Mouse (Mus musculus): ENCODE results near the gene Gstt2. TPM values are rescaled to one million over a fixed set of nuclear protein-coding genes. Genes with fewer than 3 reads are reported as not detected.

Gstt2 gene
- polyA plus RNA-seq, 1 experiment, result 1.4 TPM

DNA sequence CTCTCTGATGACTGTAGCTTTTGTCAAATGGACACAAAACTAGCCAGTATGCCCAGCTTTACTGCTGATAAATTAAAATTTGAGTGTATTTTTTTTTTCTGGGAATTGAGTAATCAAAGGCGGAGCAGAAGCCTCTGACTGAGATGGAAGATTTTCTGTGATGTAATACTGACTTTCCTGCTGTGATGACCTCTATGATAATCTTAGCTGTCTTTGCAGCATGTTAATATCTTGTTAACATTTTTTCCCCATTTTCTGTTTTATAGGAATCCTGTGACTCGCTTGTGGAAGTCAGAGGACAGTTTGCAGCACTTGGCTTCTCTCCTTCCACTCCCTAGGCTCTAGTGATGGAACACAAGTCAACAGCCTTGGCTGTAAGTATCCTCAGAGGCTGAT is 7.0 kb downstream of the Gstt2 start:
- TF ChIP-seq REST (IDR thresholded peaks at IDR 0.05; ENCODE audit: insufficient read depth, insufficient read length), result no peak
- no peak for TF ChIP-seq POLR2A (IDR thresholded peaks at IDR 0.05; ENCODE audit: insufficient read length, low read depth)
- TF ChIP-seq TCF12 (IDR thresholded peaks at IDR 0.05; ENCODE audit: insufficient read depth, poor library complexity, severe bottlenecking), result no peak
- no peak for TF ChIP-seq MYOG (IDR thresholded peaks at IDR 0.05; ENCODE audit: control insufficient read depth in 1 of 3, insufficient read depth in 1 of 3, insufficient read length in 2 of 3, low read depth in 2 of 3)
- no peak for TF ChIP-seq MYOD1 (IDR thresholded peaks at IDR 0.05; ENCODE audit: control insufficient read depth in 1 of 3, insufficient read length in 2 of 3, low read depth in 2 of 3)
- no peak for TF ChIP-seq USF1 (IDR thresholded peaks at IDR 0.05; ENCODE audit: low read depth)
- TF ChIP-seq POLR2AphosphoS2 (IDR thresholded peaks at IDR 0.05; ENCODE audit: insufficient read length, low read depth), result no peak
- TF ChIP-seq TCF3 (IDR thresholded peaks at IDR 0.05; ENCODE audit: insufficient read length, low read depth), result no peak
- TF ChIP-seq E2F4 (IDR thresholded peaks at IDR 0.05; ENCODE audit: insufficient read depth), result no peak
- no peak for TF ChIP-seq MAX (IDR thresholded peaks at IDR 0.05; ENCODE audit: low read depth)
- H3K4me3 ChIP-seq, result no peak overlapping the region

DNA sequence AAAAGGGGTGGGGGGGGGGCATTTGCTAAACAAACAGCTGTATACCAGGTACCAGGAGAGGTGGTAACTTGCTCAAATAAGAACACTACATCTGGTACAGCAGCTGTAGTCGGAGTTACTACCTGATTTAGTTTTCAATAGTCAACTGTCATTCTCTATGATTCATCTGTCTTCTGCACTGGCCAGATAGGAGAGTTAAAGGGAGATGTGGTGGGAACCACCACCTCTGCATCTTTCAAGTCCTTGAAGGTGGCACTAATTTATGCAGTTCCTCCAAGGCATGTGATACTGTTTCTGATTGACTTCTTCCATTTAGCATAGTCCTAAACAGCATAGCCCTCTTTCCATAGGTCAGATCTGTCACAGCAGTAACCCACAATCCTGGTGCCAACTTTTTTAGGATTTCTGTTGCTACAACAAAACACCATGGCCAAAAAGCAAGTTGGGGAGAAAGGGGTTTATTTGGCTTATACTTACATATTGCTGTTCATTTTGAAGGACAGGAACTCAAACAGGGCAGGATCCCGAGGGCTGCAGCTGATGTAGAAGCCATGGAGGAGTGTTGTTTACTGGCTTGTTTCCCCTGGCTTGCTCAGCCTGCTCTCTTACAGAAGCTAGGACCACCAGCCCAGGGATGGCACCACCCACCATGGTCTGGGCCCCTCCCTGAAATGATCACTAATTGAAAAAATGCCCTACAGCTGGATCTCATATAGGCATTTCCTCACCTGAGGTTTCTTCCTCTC is 7.5 kb downstream of the Gstt2 start:
- H3K79me2 ChIP-seq (ENCODE audit: control insufficient read depth, insufficient read depth), result no peaks in the 10 kb centered on the region
- H3K36me3 ChIP-seq (ENCODE audit: control insufficient read depth, insufficient read depth), result no peaks in the 10 kb centered on the region
- H3K27me3 ChIP-seq (ENCODE audit: control insufficient read depth, insufficient read depth, insufficient read length), result no peaks in the 10 kb centered on the region
- TF ChIP-seq POLR2A (IDR thresholded peaks at IDR 0.05; ENCODE audit: insufficient read length, low read depth) (no peak), USF1 (IDR thresholded peaks at IDR 0.05; ENCODE audit: low read depth) (no peak), POLR2AphosphoS2 (IDR thresholded peaks at IDR 0.05; ENCODE audit: insufficient read length, low read depth) (no peak), SRF (IDR thresholded peaks at IDR 0.05; ENCODE audit: control insufficient read depth, insufficient read length, low read depth) (no peak), MYOG (IDR thresholded peaks at IDR 0.05; ENCODE audit: control insufficient read depth in 1 of 3, insufficient read depth in 1 of 3, insufficient read length in 2 of 3, low read depth in 2 of 3) (no peak), TCF12 (IDR thresholded peaks at IDR 0.05; ENCODE audit: insufficient read depth, poor library complexity, severe bottlenecking) (no peak), CEBPB (IDR thresholded peaks at IDR 0.05; ENCODE audit: insufficient read depth, poor library complexity, severe bottlenecking) (no peak), E2F4 (IDR thresholded peaks at IDR 0.05; ENCODE audit: insufficient read depth) (no peak), TCF3 (IDR thresholded peaks at IDR 0.05; ENCODE audit: insufficient read length, low read depth) (no peak), MYOD1 (IDR thresholded peaks at IDR 0.05; ENCODE audit: control insufficient read depth in 1 of 3, insufficient read length in 2 of 3, low read depth in 2 of 3) (no peak), MAX (IDR thresholded peaks at IDR 0.05; ENCODE audit: low read depth) (no peak), REST (IDR thresholded peaks at IDR 0.05; ENCODE audit: insufficient read depth, insufficient read length) (no peak)
- H3K4me3 ChIP-seq, result no peak overlapping the region
- no peak overlapping the region for H3K4me2 ChIP-seq (ENCODE audit: low read depth)
- H3ac ChIP-seq (ENCODE audit: control insufficient read depth, insufficient read length), result no peak overlapping the region

More for the DNA sequence above, 7.0 kb downstream of the Gstt2 start:
- Histone ChIP-seq H3K79me2 (ENCODE audit: control insufficient read depth, insufficient read depth) (no peaks in the 10 kb centered on the region), H3K36me3 (ENCODE audit: control insufficient read depth, insufficient read depth) (no peaks in the 10 kb centered on the region), H3K27me3 (ENCODE audit: control insufficient read depth, insufficient read depth, insufficient read length) (no peaks in the 10 kb centered on the region), H3ac (ENCODE audit: control insufficient read depth, insufficient read length) (no peak overlapping the region), H3K4me2 (ENCODE audit: low read depth) (no peak overlapping the region)

DNA sequence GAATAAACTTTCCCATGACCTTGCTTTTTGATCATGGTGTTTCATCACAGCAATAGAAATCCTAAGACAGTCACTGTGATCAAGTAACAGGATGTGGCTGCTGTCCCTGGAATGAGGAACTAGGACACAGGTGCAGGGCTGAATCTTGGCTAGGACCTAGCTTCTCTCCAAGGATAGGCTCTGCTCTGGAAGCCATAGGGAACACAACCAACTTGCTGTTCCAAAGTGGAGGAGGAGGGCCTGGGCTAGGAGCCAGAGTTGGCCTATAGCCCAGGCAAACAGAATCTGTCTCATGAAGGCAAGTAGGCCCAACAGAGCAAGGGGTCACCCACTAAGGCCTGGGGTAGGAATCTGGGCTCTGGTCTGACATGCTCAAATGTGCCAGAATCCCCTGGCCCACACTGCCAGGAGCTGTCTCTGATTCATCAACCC is 8.7 kb downstream of the Gstt2 start:
- Histone ChIP-seq H3ac (ENCODE audit: control insufficient read depth, insufficient read length) (no peak overlapping the region), H3K4me2 (ENCODE audit: low read depth) (no peak overlapping the region), H3K36me3 (ENCODE audit: control insufficient read depth, insufficient read depth) (no peaks in the 10 kb centered on the region), H3K27me3 (ENCODE audit: control insufficient read depth, insufficient read depth, insufficient read length) (no peaks in the 10 kb centered on the region), H3K4me3 (no peak overlapping the region), H3K79me2 (ENCODE audit: control insufficient read depth, insufficient read depth) (no peaks in the 10 kb centered on the region)
- no peak for TF ChIP-seq TCF12 (IDR thresholded peaks at IDR 0.05; ENCODE audit: insufficient read depth, poor library complexity, severe bottlenecking)
- no peak for TF ChIP-seq MYOG (IDR thresholded peaks at IDR 0.05; ENCODE audit: control insufficient read depth in 1 of 3, insufficient read depth in 1 of 3, insufficient read length in 2 of 3, low read depth in 2 of 3)
- TF ChIP-seq CEBPB (IDR thresholded peaks at IDR 0.05; ENCODE audit: insufficient read depth, poor library complexity, severe bottlenecking), result 0 out of 2 replicates have a peak, but pooled peaks have one; percentile 3

DNA sequence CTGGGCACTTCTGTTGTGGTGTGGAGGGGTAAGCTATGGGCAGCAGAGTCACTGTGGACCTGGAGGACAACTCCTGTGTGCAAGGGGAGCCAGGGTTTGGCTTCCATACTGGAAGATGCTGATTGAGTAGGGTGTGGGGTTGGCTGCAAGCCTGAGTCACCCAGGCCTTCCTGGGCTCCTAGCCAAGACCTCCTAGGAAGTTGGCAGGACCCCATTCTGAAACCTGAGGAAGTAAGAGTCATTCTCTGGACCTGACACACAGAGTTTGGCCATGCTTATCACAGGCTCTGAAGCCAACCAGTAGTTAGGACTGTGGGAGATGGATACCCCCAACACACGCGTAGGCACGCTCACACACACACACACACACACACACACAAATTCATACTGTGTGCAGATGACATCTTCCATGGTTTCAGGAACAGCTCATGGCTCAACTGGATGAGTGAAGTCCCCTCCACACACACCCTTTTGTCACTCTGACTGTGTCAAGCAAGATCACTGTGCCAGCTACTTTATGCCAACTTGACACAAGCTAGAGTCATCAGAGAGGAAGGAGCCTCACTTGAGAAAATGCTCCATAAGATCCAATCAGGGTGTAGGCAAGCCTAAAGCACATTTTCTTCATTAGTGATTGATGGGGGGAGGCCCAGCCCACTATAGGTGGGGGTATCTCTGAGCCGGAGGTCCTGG is 9.4 kb downstream of the Gstt2 start:
- no peak for TF ChIP-seq POLR2AphosphoS2 (IDR thresholded peaks at IDR 0.05; ENCODE audit: insufficient read length, low read depth)
- no peak for TF ChIP-seq POLR2A (IDR thresholded peaks at IDR 0.05; ENCODE audit: insufficient read length, low read depth)
- Histone ChIP-seq H3K79me2 (ENCODE audit: control insufficient read depth, insufficient read depth) (no peaks in the 10 kb centered on the region), H3K4me2 (ENCODE audit: low read depth) (no peak overlapping the region), H3K36me3 (ENCODE audit: control insufficient read depth, insufficient read depth) (no peaks in the 10 kb centered on the region), H3K4me3 (no peak overlapping the region), H3ac (ENCODE audit: control insufficient read depth, insufficient read length) (no peak overlapping the region), H3K27me3 (ENCODE audit: control insufficient read depth, insufficient read depth, insufficient read length) (no peaks in the 10 kb centered on the region)

DNA sequence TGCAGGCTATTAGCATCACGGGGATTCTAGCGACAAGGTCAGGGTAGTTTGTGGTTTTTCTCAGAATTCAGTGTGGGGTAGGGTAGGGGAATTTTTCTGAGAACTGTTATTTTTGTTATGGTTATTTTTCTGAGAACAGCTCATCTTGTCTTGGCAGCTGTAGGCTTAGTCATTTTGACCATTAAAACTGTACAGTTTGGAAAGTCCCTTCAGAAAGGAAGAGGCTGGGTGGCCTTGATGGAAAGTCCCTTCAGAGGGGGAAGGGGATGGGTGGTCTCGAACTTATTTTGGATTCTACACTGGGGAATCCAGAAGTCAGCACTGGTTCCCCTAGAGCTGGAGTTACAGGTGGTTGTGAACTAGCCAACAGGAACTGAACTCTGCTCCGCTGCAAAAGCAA is 12.7 kb downstream of the Gstt2 start:
- H3K4me2 ChIP-seq (ENCODE audit: low read depth), result no peak overlapping the region

More for the DNA sequence above, 12.7 kb downstream of the Gstt2 start:
- Histone ChIP-seq H3K27me3 (ENCODE audit: control insufficient read depth, insufficient read depth, insufficient read length) (no peaks in the 10 kb centered on the region), H3K4me3 (no peak overlapping the region), H3ac (ENCODE audit: control insufficient read depth, insufficient read length) (no peak overlapping the region), H3K36me3 (ENCODE audit: control insufficient read depth, insufficient read depth) (no peaks in the 10 kb centered on the region), H3K79me2 (ENCODE audit: control insufficient read depth, insufficient read depth) (no peaks in the 10 kb centered on the region)
- no peak for TF ChIP-seq REST (IDR thresholded peaks at IDR 0.05; ENCODE audit: insufficient read depth, insufficient read length)
- no peak for TF ChIP-seq POLR2A (IDR thresholded peaks at IDR 0.05; ENCODE audit: insufficient read length, low read depth)
- TF ChIP-seq E2F4 (IDR thresholded peaks at IDR 0.05; ENCODE audit: insufficient read depth), result no peak
- TF ChIP-seq MAX (IDR thresholded peaks at IDR 0.05; ENCODE audit: low read depth), result no peak
- TF ChIP-seq POLR2AphosphoS2 (IDR thresholded peaks at IDR 0.05; ENCODE audit: insufficient read length, low read depth), result no peak
- TF ChIP-seq MYOD1 (IDR thresholded peaks at IDR 0.05; ENCODE audit: control insufficient read depth in 1 of 3, insufficient read length in 2 of 3, low read depth in 2 of 3), result no peak
- no peak for TF ChIP-seq SRF (IDR thresholded peaks at IDR 0.05; ENCODE audit: control insufficient read depth, insufficient read length, low read depth)
